Mouse (Mus musculus) fibroblast of lung, adult 2 months (primary cell): ENCODE measurements around the gene Sstr4.

Experiments used
- DNase-seq: peaks from one replicate; pipeline ENCODE4 v3.0.0-alpha.2; 2011; ENCODE audit warnings: low read depth

The Sstr4 gene

GRCm38 (mm10) chr2:148393846-148394245, 1.3 kb upstream of the Sstr4 start:
- DNase-seq: no peak

- no peak for DNase-seq
Measured at GRCm38 (mm10) chr2:148396209-148396608, 1.1 kb downstream of the Sstr4 start.

DNA sequence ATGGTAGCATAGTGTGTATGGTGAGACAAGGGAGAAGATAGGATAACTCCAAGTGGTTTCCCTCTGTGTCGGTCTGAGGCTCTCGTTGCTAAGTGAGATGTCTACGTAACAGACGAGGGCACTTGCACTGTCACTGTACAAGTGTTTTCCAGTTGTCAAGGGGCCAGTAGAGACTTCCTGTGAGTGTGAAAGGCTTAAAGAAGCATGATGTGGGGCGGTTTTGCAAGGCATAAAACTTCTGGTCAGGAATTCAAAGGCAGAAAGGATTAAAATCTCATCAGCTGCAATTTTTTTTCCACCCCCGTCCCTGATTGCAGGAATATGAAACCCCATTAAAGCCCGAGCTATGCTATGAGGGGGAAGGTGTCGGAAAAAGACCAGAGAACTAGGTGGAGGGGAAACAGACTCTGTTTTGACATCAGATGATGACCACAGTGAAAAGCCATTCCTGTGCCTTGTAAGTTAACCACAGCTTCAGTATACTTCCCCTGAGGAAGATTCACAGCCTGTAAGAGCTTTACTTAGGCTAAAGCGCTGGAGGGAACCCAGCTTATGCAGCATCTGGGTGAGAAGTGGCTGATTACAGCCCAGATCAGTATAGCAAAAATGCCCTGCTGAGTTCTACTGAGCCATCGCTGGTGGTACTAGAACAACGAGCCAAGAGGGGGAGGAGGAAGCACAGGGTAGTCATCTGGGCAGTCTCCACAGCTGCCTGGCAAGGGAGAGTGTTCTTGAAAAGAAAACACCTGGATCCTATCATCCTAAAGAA, 2.1 kb downstream of the Sstr4 start:
- DNase-seq: no peak

- DNase-seq: no peak
Measured at GRCm38 (mm10) chr2:148397784-148398100, 2.6 kb downstream of the Sstr4 start.

GRCm38 (mm10) chr2:148398901-148399685, 3.9 kb downstream of the Sstr4 start:
- DNase-seq: no peak

DNA sequence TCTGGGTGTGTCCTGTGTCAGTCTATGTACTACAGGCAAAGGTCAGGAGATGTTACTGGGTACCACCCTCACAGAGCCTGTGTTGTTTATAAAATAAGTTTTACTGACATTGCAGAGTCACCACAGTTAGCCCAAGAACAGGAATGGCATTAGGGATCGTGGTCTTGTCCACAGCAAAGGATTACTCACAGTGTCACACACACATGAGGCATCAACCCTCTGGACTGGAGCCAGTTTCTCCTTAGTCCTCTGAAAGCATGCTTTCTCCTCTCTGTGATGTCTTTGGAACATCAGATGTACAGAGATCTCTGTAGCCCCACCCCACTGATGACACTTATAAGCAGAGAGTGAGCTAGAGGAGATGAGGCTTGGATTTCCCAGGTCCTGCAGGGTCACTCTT, 7.1 kb downstream of the Sstr4 start:
- no peak for DNase-seq

GRCm38 (mm10) chr2:148404906-148405305, 9.8 kb downstream of the Sstr4 start:
- no peak for DNase-seq

DNA sequence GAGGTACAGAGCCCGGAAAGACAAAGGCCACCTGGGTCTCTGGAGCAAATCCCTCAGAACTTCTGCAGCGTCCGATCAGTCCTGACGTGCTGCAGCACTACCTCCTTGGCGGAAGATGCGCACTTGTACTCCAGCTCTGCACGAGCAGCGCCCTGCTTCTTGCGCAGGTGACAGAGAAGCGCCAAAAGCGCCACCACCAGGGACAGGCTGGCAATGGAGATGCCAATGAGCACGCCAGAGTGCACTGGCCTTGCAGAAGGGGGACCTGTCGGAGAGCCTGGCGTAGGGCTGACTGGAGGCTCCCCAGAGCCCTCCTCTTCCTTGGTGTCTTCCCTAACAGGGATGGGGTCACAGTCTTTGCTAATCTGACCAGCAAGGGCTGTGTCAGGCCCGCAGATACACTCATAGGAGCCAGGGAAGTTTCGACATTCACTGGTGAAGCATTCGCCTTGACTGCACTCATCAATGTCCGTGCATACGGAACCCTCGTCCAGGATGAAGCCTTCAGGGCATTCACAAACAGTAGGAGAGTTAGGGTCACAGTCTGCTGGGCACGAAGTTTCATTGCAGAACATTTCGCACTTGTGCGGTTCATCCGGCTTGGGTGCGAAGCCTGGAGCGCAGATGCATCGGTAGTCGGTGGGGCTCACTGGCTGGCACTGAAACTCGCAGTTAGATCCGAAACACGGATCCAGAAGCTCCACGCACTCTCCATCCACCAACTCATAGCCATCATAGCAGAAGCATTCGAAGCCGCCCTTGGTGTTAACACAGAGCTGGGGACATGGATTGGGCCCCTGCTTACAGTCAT, 11.2 kb downstream of the Sstr4 start:
- DNase-seq: no peak

- no peak for DNase-seq
Measured at GRCm38 (mm10) chr2:148406971-148407869, 12.1 kb downstream of the Sstr4 start.

- DNase-seq: no peak
Measured at GRCm38 (mm10) chr2:148407870-148408760, 13.0 kb downstream of the Sstr4 start, which contains the start of gene Thbd. Thbd (minus strand) TSS chr2:148408188.

- no peak for DNase-seq
Measured at GRCm38 (mm10) chr2:148408761-148409120, 13.6 kb downstream of the Sstr4 start.

DNA sequence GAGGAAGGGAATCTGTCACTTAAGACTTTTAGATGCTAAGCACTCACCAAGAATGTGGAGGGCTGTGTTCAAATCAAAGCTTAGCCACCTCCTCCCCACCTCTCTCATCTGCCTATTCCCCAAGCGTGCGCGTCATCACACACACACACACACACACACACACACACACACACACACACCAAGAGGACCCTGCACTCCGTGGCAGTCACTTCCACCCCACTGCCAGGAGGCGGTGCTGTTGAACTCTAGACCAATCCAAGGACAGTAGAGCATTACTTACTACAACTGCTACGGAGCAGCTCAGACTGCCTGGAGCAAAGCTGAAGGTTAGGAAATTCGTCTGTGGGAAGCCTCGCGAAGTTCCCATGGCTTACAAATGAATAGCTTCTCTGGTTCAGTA, 14.0 kb downstream of the Sstr4 start:
- peak; percentile 81 for DNase-seq

GRCm38 (mm10) chr2:148409821-148410220, 14.7 kb downstream of the Sstr4 start:
- DNase-seq: no peak

DNA sequence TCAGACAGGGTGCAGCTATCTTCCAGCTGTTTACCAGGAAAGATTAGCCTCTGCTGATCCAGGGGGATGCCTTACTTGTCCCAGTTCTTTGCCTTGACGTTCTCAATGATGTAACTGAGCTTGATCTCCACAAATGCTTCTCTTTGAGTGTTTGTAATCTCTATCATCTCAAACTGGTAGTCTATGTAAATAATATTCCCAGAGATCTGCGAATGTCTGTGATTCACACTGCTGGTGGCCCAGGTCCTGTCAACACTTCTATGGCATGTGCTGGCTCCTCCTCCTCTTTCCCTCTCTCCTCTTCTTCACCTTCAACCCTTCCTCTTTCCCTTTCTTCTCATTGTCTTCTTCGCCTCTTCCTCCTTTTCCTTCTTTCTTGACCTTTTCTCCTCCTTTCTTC, 24.0 kb downstream of the Sstr4 start:
- no peak for DNase-seq

DNA sequence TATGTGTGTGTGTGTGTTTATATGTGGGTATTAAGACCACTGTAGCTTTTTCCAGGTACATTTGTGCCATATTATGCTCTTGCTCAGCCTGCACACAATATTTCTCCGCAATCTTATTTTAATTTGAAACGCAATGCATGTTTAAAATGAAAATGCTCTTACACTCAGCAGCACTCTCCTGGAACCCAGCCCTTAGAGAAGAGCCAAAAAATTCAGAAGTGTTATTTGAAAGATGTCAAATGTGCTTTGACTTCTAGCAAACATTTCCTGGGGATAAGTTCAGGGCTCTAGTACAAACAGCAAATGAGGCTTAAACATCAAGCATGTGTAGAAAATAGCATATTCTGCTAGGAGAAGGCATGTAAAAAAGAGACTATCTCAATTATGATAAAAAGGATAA, 24.6 kb downstream of the Sstr4 start:
- no peak for DNase-seq

GRCm38 (mm10) chr2:148421112-148421511, 26.0 kb downstream of the Sstr4 start:
- DNase-seq: no peak

GRCm38 (mm10) chr2:148421706-148422105, 26.6 kb downstream of the Sstr4 start:
- no peak for DNase-seq

DNA sequence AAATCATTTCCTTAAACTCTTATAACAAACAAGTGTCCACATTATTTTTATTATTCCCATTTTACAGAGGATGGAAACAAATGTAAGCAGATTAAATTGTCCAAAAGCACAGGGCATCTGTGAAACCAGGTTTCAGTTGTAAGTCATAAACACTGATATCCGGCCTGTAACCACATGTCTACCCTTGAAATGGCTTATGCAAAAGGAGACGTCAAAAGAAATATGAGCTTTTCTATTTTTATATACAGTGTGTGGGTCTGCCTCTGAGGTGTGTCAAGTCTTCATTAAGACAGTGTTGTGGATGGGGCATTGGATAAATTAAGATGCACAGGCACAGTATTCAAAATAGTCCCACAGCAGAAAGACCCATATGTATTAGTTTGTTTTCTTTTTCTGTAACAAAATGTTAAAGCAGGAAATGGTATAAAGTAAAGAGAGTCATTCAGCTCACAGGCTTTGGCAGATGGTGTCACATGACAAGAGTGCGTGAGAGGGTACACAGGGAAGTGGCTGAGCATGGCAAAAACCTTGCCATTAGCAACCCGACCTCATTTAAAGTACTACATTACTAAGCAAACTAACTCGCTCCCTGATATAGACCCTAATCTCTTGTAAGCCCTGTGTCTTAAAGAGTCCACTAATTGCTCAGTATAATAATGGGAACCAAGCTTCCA, 30.7 kb downstream of the Sstr4 start:
- no peak for DNase-seq

DNA sequence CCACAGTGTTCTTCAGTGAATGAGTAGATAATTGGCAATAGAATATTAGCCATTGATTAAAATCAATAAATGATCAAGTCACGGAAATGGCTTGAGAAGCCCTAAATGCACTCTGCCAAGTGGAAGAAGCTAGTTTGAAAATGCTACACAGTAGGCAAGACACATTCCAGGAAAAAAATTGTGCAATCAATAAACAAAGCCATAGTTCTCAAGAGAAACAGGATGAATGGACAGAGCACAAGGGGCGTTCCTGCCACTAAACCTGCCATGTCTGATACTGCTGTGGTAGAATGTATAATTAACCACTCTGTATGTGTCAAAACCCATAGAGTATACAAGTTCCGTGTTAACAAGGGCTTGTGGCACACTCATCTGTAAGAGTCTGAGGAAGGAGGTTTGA, 32.4 kb downstream of the Sstr4 start:
- DNase-seq: no peak

GRCm38 (mm10) chr2:148428523-148428922, 33.4 kb downstream of the Sstr4 start:
- no peak for DNase-seq
